Mouse (Mus musculus): Measurements from ENCODE around the gene Ddx46.
"Not testable (repeated sequence)": the region's sequence is repeated elsewhere in the genome, so short reads cannot be mapped to it uniquely, and the experiment has no call there.

Ddx46 gene

DNA sequence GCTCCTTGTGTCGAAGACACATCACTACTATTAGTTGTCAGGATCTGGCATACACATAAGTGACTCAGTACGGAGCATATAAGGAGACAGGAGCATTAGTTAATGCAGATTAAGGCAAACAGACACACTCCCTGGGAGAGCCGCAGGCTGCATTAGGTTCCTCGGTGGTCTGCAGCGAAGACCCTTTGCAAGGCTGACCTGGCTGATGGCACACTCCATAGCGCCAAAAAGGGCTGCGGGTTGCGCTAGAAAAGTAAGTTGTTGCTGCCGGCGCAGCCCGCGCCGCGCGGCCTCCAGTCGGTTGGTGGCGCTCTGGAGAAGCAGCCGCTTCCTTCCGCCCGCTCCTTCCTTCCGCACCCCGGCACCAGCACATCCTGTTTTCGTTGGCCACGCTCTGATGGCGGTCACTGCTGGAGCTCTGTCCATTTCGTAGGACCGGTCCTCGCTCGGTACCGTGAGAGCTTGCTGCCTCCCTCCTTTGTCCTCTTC is at the start of gene Ddx46:
Gene Ddx46 (plus strand): TSS at position 389 of the 489 bp plus-strand sequence.
- in situ Hi-C loops (cut with MboI, MseI): loop anchor here (5.0 kb wide), 1 partner anchor 32 kb away; no protein-coding TSS in a partner anchor

DNA sequence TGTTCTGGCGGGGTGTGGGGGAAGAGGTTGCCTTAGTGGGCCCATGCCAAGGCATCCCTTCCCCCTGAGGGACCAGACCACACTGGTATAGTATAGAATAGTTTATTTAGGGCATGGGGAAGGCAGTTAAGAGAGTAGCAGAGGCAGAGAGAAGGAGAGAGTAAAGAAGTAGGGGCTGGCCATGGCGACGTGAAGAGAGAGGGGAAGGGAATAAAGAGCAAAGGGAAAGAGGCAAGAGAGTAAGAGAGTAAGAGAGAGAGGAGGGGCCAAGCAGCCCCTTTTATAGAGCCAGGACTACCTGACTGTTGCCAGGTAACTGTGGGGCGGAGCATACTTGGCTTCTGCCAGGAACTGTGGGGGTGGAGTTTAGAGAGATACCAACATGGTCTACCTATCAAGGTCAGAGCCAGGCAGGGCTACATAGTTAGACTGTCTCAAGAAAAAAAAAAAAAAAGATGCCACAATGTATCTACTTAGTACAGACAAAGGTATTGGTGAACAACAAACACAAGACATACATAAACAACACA is 42.8 kb upstream of the Ddx46 start:
- in situ Hi-C loops (cut with MboI, MseI): no loop called here

DNA sequence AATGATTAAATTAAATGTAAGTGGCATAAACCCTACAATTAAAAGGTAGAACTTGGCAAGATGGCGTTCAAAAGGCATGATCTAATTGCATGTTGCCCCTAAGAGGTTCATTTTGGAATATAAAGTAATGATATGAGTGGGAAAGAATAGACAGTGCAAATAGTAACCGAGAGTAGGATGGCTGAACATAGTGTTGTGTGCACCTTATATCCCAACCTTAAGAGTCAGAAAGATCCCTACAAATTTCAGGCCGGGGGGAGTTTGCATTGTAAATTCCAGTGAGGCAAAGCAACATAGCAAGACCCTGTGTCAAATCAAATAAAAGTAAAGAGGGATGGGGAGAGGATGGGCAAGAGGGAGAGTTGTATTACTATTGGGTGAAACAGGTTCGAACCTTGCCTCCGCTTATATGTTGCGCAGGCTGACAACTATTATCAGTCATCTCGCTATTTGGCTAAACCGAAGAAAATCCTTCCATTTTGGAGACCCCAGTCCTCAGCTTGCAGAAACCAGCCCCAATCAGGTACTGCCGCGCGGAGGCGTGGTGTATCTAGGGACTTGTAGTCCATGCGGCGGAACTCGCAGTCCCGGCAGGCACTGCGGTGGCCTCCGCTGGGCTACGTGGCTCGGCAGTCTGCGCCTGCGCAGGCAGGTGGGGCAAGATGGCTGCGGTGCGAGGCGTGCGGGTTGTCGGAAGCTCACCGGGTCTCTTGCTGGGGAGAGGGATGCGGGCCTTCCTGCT is 42.1 kb upstream of the Ddx46 start:
- in situ Hi-C loops (cut with MboI, MseI): no loop called here

DNA sequence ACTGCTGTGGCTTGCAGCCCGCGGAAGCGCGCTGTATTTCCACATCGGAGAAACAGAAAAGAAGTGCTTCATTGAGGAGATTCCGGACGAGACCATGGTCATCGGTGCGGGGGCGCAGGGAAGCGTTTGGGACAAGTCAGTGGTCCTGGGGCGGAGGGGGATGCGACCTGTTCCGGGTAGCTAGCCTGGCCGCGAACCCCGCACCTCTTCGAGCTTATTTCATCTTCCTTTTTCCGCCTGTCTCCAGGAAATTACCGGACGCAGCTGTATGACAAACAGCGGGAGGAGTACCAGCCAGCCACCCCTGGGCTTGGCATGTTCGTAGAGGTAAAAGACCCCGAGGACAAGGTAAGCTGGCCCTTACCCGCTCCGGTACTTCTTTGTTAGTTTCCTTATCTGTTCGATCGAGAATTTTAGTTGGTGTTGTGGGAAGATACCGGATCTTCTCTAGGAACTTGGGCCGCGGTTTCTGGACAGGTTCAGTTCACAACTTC is 41.5 kb upstream of the Ddx46 start:
- in situ Hi-C loops (cut with MboI, MseI): no loop called here

DNA sequence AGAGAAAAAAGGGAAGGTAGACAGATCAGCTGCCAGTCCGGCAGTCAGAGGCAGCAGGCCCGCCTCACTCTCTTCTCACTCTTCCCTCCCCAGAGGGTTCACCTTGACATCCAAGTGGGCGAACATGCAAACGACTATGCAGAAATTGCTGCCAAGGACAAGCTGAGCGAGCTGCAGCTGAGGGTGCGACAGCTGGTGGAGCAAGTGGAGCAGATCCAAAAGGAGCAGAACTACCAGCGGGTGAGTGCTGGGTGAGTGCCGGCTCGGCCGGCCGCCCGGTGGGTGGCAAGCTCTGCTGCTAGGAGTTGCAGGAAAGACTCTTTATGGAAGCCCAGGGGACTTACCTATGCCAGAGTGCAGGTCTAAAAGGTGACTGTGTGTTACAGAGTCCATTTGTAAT is 39.5 kb upstream of the Ddx46 start:
- in situ Hi-C loops (cut with MboI, MseI): loop anchor here (5.0 kb wide), 1 partner anchor 488 kb away; the partner anchor contains the start of gene Zfp346

DNA sequence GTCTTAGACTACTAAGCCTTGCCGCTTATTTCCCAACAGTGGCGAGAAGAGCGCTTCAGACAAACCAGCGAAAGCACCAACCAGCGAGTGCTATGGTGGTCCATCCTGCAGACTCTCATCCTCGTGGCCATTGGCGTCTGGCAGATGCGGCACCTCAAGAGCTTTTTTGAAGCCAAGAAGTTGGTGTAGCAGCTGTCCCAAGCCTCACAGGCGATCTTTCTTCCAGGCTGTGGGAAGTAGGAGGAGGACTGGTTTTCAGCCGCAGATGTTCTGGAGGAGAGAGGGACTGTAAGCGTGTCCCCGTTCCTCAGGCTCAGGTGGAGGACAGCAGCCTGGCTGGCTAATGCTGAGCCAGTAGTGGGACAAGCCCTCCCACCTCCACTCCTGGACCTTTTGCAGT is 38.0 kb upstream of the Ddx46 start:
- in situ Hi-C loops (cut with MboI, MseI): loop anchor here (5.0 kb wide), 1 partner anchor 490 kb away; the partner anchor contains the start of gene Zfp346

DNA sequence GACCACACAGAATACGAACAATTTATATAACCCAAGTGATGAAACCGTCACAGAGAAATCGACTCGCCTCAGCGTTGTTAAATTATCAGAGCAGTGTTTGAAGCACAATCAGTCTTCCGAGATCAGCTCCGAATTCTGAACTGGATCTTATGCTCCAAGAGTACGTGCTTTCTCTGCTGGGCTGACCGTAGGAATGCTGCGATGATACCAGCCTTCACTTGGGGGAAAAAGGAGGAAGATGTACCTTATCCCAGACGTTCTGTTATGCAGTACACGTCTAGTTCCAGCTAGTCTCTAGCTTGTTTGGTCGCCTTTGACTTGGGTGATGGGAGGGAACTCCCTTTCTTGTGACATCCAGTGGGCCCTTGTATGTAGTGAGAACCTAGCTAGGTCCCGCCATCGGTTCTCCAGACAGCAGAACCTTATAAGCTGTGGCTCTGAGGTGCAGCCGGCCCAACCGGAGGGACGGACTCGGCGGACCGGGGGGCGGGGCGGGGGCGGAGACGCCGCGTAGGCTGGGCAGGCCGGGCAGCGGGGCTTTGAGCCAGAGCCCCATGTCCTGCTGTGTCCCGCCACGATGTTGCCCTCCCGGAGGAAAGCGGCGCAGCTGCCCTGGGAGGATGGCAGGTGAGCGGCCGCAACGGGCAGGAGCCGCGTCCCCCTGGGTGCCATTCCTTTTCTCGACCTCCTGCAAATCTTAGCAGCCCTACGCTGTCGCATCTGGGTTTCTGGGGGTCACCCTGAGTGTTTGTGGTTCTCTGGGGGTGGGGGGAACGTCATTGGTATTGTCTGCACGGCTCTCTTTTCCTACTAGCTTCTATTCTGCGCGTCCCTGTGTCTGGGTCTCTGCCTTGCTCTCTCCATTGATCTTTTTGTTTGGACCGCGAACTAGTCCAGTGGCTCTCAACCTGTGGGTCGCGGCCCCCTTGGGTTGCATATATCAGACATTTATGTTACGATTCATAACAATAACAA is 35.0 kb upstream of the Ddx46 start, which contains the start of gene B4galt7:
Gene B4galt7 (plus strand): TSS at position 331 of the 975 bp plus-strand sequence.
- in situ Hi-C loops (cut with MboI, MseI): loop anchor here (5.0 kb wide), 2 partner anchors 37 to 493 kb away; partner anchors contain the start of genes Ddx46 and Zfp346

DNA sequence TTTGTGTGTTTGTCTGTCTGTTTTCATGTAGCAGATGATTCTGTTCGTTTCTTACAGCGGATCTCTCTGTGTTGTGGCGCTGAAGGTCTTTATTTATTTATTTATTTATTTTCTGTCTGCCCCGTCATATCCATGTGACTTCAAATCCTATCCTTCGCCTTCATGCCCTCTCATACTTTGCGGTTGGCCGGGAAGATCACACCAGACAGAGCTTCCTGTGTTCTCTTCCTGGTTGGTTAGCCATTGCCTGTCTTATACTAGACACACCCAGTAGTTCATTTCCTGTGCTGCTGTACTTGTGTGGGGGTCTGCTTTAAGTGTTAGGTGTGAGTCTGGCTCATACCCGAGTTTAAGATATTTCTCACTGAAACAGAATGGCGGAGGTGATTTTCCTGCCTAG is 34.2 kb upstream of the Ddx46 start:
- in situ Hi-C loops (cut with MboI, MseI): loop anchor here (5.0 kb wide), 1 partner anchor 37 kb away; the partner anchor contains the start of gene Ddx46

DNA sequence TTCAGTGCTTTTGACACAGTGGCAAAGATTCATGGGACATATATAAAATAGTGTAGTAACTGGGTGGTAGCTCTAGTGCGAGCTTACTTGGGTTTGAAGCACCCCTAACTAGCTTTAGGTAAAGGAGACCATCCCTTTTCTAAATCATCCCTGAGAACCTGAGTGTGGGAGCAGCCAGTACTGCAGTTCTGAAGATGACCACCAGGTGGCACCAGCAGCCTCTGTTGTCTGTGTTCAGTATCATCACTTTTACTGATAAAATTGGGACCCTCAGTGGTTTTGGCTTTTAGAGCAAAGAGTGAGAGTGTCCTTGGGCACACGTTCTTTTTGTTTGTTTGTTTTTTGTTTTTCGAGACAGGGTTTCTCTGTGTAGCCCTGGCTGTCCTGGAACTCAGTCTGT is 33.2 kb upstream of the Ddx46 start:
- in situ Hi-C loops (cut with MboI, MseI): loop anchor here (5.0 kb wide), 1 partner anchor 36 kb away; the partner anchor contains the start of gene Ddx46

DNA sequence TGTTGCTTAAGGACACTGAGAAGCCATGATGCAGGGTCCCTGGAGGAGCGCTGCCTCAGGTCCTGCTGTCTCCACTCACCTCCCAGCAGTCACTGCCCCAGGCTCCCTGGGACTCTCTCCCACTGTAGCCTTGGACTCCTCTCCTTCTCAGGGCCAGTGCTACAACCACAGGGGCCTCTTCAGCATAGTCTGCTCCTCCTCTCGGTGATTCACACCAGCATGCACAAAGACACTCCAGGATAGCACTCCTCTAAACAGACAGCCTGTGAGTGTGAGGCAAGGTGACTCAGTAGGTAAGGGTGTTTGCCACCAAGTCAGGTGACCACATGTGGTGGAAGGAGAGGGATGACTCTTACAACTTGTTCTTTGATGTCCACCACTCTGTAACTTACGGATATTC is 30.2 kb upstream of the Ddx46 start:
- in situ Hi-C loops (cut with MboI, MseI): loop anchor here (5.0 kb wide), 1 partner anchor 33 kb away; the partner anchor contains the start of gene Ddx46

DNA sequence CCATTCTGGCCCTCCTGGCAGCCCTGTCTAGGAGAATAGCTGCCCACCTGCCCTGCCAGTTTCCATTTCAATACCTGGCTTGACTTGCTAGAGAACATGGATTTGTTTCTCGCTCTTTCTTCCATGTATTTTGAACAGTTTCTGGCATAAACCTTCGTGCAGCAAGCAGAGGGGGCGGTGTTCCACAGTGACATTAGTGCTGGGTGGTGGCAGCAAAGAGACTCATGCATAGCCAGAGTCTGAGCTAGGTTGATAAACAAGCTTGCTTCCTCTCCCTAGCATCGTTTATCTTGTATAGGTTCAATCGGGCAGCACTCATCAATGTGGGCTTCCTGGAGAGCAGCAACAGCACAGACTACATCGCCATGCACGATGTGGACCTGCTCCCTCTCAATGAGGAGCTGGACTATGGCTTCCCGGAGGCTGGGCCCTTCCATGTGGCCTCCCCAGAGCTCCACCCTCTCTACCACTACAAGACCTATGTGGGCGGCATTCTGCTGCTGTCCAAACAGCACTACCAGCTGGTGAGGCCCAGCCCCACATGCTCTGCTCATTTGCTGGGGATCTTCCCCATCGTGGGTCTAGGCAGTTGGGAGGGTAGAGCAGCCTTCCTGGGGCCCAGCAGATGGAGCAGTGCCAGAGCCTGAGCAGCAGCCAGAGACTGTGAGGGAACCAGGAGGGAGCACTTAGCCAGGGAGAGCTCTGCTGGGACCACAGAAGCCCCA is 27.8 kb upstream of the Ddx46 start:
- in situ Hi-C loops (cut with MboI, MseI): no loop called here

DNA sequence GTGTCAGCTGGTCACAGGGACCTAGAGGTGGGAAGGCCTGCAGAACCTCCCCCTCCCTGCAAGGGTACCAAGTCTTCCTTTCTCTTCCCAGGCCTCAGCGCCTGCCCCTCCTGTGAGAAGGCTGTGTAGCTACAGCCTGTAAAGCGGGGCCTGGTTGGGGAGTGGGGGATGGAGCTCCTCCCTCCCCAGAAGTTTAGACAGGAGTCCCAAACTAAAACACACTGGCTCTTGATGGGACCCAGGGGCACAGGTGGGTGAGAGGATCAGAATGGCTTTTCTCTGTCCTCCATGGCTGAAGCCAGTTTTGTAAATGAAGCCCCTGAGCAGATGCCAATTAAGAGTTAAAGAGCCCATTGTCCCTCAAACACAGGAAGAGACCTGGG is 27.2 kb upstream of the Ddx46 start:
- in situ Hi-C loops (cut with MboI, MseI): no loop called here

DNA sequence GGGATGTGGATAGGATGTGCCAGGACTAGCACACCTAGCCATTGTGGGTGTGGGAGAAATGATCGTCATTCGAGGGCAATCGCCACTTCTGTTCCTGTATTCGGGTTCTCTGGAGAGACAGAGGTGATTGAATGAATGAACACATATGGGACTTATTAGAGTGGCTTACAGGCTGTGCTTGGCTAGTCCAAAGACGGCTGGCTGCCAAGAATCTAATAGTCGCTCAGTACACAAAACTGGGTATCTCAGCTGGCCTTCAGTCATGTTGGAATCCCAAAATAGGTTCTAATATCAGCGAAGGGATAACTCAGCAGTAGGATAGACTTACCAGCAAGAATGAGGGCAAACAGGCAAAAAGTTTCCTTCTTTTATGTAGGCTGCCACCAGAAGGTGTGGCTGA is 22.8 kb upstream of the Ddx46 start:
- in situ Hi-C loops (cut with MboI, MseI): no loop called here

DNA sequence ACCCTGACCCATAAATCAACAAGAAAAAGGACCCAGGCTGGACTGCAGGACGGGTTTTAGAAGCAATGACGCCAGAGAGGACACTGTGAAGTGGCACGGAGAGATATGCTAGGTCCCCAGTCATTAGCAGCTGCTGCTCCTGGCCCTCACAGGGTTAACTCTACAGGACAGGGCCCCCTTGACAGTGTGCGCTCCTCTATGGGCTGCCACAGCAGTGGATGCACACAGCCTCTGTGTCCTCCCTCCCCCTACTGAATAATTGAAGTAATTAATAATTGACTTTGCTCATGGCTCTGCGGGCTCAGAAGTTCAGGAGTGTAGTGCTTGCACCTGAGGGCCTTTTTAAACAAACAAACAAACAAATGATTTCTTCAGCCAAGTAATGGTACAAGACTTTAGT is 21.4 kb upstream of the Ddx46 start:
- in situ Hi-C loops (cut with MboI, MseI): no loop called here

DNA sequence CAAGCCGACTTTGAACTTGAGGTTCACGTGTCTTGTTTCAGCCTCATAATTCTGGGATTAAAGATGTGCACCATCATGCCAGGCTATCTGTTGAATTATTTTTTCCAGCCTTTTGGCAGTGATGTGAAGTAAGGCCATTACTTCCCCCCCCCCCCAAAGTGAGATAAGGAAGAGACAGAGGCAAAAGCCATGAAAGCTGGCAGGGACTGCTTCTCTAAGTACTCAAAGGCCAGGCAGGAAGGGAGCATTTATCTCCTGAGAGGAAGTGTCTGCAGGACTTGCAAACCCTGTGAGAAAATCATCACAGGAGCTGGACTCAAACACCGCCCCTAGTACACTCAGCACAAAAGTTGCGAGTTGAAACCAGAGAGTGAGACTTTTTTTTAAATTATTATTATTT is 15.5 kb upstream of the Ddx46 start:
- in situ Hi-C loops (cut with MboI, MseI): no loop called here

DNA sequence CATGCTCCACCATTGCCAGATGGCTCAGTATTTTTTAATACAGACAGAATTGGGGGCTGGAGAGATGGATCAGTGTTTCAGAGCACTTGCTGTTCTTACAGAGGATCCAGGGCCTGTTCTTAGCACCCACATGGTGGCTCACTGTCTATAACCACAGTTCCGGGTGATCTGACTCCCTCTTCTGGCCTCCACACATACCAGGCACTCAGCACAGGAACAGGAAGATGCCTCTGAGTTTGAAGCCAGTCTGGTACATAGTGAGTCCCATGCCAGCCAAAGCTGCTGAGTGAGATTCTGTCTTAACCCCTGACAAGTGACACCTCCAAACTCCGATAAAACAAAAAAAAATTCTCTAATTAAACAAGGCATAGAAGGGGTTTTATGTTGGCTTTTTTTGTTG is 14.6 kb upstream of the Ddx46 start:
- in situ Hi-C loops (cut with MboI, MseI): no loop called here

DNA sequence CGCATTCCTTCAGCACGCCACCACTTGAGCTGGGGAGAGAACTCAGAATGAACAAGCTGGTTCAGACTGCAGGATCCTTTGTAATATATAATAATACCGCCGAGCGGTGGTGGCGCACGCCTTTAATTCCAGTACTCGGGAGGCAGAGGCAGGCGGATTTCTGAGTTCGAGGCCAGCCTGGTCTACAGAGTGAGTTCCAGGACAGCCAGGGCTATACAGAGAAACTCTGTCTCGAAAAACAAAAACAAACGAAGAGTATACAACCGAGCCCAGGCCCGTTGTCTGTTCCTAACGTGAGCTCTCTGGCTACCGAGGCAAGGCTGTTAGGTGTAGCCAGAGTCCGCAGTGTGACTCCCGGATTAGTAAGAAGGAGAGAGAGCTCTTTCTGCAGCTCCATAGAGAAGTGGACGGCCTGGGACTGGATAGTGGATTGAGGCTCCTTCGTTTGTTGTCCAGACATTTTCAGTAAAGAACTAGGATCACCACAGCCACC is 12.6 kb upstream of the Ddx46 start:
- in situ Hi-C loops (cut with MboI, MseI): not testable (repeated sequence)

DNA sequence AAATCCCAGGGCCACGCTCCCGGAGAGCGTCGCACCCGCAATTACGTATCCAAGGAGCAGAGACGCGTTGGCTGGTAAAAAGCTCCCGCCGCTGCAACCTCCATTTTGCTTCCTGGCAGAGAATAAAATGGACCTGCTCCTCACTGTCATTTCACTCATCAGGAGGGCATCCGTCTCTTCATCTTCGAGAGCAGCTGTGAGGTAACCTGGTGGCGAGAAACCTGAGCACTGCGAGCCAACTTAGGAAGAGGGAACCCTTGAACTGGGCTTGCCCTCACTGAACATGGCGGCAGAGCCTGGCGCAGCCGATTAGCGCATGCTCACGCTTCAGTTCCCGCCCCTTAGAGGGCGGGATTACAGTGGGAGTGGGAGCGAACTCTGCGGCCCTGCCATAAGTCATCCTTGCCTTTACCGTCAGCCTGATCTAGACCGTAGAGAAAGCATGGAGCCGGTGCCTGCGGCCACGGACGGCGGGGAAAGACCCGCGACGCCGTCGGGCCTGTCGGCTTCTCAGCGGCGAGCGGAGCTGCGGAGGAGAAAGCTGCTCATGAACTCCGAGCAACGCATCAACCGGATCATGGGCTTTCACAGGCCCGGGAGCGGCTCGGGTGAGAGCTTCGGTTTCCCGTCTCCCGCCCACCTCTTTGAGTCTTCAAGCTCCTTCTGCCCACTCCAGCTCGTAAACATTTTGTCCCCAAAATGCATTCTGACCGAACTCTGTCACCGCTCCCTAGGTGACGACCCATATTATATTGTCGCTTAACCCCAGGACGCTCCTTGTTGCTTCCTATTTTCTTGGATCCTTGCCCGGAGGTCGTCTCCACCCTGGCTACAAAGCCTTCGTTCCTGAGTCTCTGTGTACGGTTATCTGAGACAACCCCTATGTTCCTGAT is 11.9 kb upstream of the Ddx46 start, which contains the start of gene Caml:
Gene Caml (plus strand): TSS at position 357 of the 893 bp plus-strand sequence.
- in situ Hi-C loops (cut with MboI, MseI): no loop called here

DNA sequence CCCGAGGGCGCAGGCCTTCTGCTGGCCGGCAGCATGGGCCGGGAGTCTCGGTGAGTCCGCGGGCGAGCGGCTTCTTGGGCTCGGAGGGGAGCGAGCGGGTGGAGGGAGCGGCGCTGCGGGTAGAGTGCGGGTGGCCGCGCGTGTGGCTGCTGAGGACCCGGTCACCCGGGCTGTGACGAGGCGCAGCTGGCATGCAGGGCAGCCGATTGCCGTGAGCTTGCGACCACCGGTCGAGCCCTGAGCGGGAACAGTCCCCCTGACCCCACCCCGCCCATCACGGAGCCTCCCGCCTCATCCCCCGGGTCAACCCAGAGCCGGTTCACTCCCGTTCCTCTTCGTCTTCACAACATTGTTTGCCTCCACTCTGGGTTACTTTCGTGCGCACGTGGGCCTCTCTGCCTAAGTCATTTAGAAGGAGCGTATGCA is 332 bp downstream of the Ddx46 start:
- in situ Hi-C loops (cut with MboI, MseI): loop anchor here (5.0 kb wide), 1 partner anchor 33 kb away; no protein-coding TSS in a partner anchor

All from T-helper 1 cell (primary cell).